Mouse (Mus musculus): Measurements from ENCODE around the gene Emc10. TPM values are rescaled to one million over a fixed set of nuclear protein-coding genes. Genes with fewer than 3 reads are reported as not detected.

Gene Emc10
- total RNA-seq, 2 experiments from 2014 or later, result 95.4 to 98.8 TPM

- no peak for DNase-seq
- intact Hi-C loops (cut with DNase I), result loop anchor here (5.0 kb wide), 1 partner anchor 95 kb away; no protein-coding TSS in a partner anchor
Observed at GRCm38 (mm10) chr7:44466888-44467311, 29.4 kb downstream of the Emc10 start.

DNA sequence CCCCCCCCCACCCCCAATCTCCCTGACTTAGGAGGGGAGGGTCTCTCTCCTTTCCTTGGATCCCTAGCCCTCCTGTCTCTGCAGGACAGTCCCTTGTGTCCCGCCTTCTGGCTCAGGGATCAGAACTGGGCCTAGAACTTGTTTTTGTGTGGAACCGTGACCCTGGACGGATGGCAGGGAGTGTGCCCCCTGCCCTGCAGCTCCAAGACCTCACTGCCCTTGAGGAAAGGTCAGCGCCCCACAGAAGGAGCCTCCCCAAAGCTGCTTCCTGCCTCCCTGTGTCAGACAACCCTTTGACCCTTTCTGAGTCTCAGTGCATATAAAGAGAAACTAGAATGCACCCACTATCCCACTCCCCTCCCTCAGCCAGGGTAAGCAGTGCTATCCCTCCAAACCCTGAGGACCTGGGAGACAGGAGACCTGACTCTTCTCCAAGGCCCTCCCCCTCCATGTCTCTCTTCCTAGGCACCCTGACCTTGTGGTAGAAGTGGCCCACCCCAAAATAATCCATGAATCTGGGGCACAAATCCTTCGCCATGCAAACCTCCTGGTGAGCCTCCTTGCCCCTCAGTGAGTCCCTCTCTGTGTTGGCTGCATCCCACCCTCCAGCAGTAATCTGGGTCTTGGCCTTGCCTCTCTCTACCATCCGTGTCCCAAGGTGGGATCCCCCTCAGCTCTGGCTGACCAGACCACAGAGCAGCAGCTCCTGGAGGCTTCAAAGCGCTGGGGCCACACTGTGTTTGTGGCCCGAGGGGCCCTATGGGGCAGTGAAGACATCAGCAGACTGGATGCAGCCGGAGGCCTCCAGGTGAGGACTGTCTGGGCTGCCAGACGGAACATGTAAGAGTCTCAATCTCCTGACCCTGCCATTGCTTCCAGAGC lies 30.1 kb downstream of the Emc10 start:
- intact Hi-C loops (cut with DNase I), result loop anchor here (5.0 kb wide), 1 partner anchor 94 kb away; no protein-coding TSS in a partner anchor
- no peak for DNase-seq

DNA sequence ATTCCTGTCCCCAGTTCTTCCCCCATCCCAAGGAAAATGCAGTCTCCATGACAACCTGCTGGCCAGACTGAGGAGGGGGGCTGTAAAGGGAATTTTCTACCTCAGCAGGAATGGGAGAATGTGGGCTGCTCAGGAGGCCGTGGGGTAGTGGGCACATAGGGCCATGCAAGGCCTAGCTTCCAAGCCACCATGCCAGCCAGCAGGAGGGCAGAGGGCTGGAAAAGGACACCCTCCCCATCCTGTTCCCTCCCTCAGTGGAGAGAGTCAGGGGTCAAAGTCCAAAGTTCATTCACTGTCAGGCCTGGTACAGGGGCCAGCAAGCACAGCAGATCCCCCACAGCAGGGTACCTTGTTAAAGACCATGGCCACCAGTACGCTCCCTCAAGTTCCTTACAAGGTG lies 31.2 kb downstream of the Emc10 start, which contains the start of gene Aspdh:
Aspdh (plus strand) TSS at position 281 of the 400 bp plus-strand sequence.
- intact Hi-C loops (cut with DNase I), result loop anchor here (5.0 kb wide), 1 partner anchor 93 kb away; no protein-coding TSS in a partner anchor
- no peak for DNase-seq

DNA sequence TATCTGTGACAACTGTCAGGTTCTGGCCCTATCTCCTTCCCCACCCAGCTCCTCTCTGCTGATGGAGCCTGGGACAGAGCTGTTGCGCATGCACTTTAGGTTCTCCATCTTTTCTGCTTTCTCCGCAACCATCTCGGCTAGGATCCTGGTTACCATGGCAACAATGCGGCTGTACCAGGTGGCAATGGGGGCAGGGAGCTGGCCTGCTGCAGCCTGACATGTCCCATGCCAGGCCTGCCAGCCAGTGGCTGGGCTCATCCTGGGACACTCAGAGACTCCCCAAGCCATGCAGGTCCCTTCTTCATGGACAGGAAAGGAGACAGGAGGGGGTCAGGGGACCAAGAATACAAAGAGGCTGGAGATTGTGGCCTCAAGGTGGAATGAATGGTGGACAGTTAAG lies 31.8 kb downstream of the Emc10 start:
- intact Hi-C loops (cut with DNase I), result no loop called here
- no peak for DNase-seq

GRCm38 (mm10) chr7:44463556-44464225 lies 32.6 kb downstream of the Emc10 start:
- intact Hi-C loops (cut with DNase I), result no loop called here
- no peak for DNase-seq

- intact Hi-C loops (cut with DNase I), result no loop called here
- no peak for DNase-seq
Observed at GRCm38 (mm10) chr7:44463056-44463425, 33.3 kb downstream of the Emc10 start.

DNA sequence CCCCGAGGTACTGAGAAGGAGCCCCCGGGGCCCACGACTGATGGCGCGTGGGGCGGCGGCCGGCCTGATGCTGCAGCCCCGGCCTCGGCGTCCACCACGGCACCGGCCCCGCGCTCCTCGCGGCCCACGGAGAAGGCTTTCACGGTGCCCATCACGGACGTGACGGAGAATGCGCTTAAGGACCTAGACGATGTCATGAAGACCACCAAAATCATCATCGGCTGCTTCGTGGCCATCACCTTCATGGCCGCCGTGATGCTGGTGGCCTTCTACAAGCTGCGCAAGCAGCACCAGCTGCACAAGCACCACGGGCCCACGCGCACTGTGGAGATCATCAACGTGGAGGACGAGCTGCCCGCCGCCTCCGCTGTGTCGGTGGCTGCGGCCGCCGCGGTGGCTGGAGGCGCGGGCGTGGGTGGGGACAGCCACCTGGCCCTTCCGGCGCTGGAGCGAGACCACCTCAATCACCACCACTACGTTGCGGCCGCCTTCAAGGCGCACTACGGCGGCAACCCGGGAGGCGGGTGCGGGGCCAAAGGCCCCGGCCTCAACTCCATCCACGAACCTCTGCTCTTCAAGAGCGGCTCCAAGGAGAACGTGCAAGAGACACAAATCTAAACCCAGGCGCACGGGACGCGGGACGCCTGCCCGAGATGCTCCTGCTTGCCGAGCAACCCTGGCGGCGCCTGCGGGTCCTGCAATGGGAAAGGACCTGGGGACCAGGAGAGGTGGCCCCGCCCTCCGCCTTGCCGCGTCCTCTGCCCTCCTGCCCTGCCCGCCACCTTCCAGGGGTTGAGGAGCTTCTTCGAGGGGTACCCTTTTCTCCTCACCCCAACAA lies 33.9 kb downstream of the Emc10 start:
- intact Hi-C loops (cut with DNase I), result no loop called here
- no peak for DNase-seq

GRCm38 (mm10) chr7:44461503-44462217 lies 34.7 kb downstream of the Emc10 start:
- intact Hi-C loops (cut with DNase I), result no loop called here
- no peak for DNase-seq

DNA sequence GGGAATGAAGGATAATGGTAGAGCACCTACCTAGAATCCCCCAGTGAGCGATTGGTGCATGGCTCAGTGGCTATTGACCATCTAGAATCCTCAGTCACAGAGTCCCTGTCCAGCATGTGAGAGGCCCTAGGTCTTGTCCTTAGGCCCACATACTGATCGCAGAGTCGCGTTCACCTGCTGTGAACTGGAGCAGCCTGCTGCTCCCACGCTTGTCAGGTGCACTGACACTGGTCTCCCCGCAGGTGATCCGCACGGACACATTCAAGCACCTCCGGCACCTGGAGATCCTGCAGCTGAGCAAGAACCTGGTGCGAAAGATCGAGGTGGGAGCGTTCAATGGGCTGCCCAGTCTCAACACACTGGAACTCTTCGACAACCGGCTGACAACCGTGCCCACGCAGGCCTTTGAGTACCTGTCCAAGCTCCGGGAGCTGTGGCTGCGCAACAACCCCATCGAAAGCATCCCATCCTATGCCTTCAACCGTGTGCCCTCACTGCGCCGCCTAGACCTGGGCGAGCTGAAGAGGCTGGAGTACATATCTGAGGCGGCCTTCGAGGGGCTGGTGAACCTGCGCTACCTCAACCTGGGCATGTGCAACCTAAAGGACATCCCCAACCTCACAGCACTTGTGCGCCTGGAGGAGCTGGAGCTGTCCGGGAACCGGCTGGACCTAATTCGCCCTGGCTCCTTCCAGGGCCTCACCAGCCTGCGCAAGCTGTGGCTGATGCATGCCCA lies 35.4 kb downstream of the Emc10 start:
- no peak for DNase-seq
- intact Hi-C loops (cut with DNase I), result no loop called here

- DNase-seq, result no peak
- intact Hi-C loops (cut with DNase I), result no loop called here
Observed at GRCm38 (mm10) chr7:44460067-44460466, 36.3 kb downstream of the Emc10 start.

GRCm38 (mm10) chr7:44456302-44456701 lies 40.0 kb downstream of the Emc10 start:
- intact Hi-C loops (cut with DNase I), result no loop called here
- DNase-seq, result no peak

DNA sequence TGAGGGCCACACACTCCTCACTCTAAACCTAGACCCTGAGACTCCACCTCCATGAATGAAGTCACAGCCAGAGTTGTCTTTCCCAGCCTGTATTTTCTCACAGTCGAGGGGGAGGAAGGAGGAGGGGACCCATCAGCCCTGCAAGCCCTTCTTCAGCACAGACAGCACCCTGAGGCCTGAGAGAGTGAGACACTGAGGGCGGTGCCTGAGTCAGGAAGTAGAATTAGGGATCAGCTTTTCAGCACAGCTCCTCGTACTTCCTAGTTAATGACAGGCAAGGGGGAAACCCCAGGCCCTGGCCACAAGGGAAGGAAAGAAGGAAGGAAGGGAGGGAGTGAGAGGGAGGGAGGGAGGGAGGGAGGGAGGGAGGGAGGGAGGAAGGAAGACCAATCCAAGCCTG lies 43.1 kb downstream of the Emc10 start:
- intact Hi-C loops (cut with DNase I), result loop anchor here (5.0 kb wide), 1 partner anchor 1754 kb away; no protein-coding TSS in a partner anchor
- DNase-seq, result no peak

- DNase-seq, result no peak
- intact Hi-C loops (cut with DNase I), result loop anchor here (5.0 kb wide), 1 partner anchor 41 kb away; no protein-coding TSS in a partner anchor
Observed at GRCm38 (mm10) chr7:44446070-44446855, 50.1 kb downstream of the Emc10 start.

DNA sequence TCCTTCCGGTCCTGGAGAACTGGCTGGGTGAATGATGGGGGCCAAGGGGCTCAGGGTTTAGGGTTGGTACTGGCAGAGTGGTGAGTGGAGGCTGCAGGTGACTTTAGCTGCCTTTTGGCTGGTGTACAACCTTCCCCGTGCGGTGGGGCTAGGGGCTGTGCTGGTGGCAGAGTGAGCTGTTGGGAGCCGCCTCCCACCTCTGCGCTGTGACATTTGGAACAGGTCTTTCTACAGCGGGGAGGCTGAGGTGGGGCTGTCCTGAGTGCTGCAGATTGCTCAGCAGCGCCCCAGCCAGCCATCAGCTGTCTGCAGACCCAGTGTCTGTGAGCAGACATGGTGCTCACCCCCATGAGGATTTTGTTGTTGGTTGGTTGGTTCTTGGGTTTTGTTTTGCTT lies 50.8 kb downstream of the Emc10 start:
- intact Hi-C loops (cut with DNase I), result loop anchor here (5.0 kb wide), 1 partner anchor 42 kb away; no protein-coding TSS in a partner anchor
- DNase-seq, result no peak

GRCm38 (mm10) chr7:44444886-44445527 lies 51.3 kb downstream of the Emc10 start:
- DNase-seq, result no peak
- intact Hi-C loops (cut with DNase I), result loop anchor here (5.0 kb wide), 1 partner anchor 42 kb away; no protein-coding TSS in a partner anchor

DNA sequence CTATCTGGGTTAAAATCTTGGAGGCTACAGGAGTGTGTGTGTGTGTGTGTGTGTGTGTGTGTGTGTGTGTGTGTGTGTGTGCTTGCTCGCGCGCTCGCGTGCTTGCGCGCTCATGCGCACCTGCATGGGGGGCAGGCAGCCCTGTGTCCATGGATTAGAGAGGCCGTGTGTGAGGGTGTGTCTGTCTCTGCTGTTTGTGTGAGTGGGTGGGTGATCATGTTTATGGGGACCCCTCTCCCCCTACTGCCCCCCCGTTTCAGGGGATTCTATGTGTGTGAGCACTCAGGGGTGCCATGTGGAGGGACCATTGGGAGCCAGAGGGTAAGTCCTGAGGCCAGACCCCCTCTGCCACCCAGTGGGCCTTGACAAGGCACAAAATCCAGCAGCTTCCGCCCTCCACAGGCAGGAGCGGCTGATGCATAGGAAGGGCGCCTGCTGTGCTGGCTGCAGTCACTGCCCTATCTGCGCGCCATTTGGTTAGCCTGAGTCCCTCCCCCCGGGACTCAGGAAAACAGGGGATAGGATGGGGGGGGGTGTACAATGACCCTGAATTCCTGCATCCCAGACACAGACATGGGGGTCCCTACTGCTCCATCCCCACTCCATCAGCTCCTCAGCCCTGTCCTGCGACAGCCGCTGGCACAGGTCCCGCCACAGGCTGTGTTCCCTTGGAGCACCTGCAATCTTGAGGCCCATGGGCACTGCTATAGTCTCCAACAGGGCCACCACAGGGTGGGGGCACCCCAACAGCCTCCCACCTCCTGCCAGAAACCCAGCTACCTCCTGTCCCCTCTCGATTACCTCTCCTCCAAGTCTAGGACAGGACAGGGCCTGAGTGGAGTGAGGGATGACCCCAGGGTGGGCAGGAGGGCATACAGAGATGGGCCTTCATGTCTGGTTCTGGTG lies 52.8 kb downstream of the Emc10 start:
- DNase-seq, result no peak
- intact Hi-C loops (cut with DNase I), result no loop called here

GRCm38 (mm10) chr7:44442407-44442821 lies 53.9 kb downstream of the Emc10 start:
- intact Hi-C loops (cut with DNase I), result no loop called here
- peak in 1 of 2 experiments; percentile 9 for DNase-seq
